Mouse (Mus musculus): Measurements from ENCODE around the gene Olfr610.
"Not testable (repeated sequence)": the region's sequence is repeated elsewhere in the genome, so short reads cannot be mapped to it uniquely, and the experiment has no call there.

Olfr610 gene

GRCm38 (mm10) chr7:103512022-103512421, at the start of gene Olfr610:
Gene Olfr610 (minus strand): TSS chr7:103512122.
- no peak for DNase-seq

GRCm38 (mm10) chr7:103555779-103556178, 43.9 kb upstream of the Olfr610 start, which contains the start of gene Olfr615:
Gene Olfr615 (plus strand): TSS chr7:103556079.
- DNase-seq = no peak

GRCm38 (mm10) chr7:103547774-103548173, 35.9 kb upstream of the Olfr610 start, which contains the start of gene Olfr613:
Gene Olfr613 (plus strand): TSS chr7:103548074.
- DNase-seq = no peak

- DNase-seq = not testable (repeated sequence)
These were observed 30.7 kb upstream of the Olfr610 start, which contains the start of gene Olfr612 for GRCm38 (mm10) chr7:103542617-103543016. Gene Olfr612 (minus strand): TSS chr7:103542717.

- not testable (repeated sequence) for DNase-seq
These were observed 8.8 kb upstream of the Olfr610 start, which contains the start of gene Olfr611 for GRCm38 (mm10) chr7:103520746-103521145. Gene Olfr611 (minus strand): TSS chr7:103520846.

GRCm38 (mm10) chr7:103497962-103498361, 14.0 kb downstream of the Olfr610 start, which contains the start of gene Olfr609:
Gene Olfr609 (minus strand): TSS chr7:103498062.
- DNase-seq = no peak

GRCm38 (mm10) chr7:103477106-103477505, 34.8 kb downstream of the Olfr610 start:
- not testable (repeated sequence) for DNase-seq

GRCm38 (mm10) chr7:103469577-103469976, 42.3 kb downstream of the Olfr610 start, which contains the start of gene Olfr608:
Gene Olfr608 (plus strand): TSS chr7:103469877.
- no peak for DNase-seq

GRCm38 (mm10) chr7:103460590-103460989, 51.3 kb downstream of the Olfr610 start:
- no peak for DNase-seq
